ENCODE assay signal across 25 mouse cellular contexts in the genomic region with DNA sequence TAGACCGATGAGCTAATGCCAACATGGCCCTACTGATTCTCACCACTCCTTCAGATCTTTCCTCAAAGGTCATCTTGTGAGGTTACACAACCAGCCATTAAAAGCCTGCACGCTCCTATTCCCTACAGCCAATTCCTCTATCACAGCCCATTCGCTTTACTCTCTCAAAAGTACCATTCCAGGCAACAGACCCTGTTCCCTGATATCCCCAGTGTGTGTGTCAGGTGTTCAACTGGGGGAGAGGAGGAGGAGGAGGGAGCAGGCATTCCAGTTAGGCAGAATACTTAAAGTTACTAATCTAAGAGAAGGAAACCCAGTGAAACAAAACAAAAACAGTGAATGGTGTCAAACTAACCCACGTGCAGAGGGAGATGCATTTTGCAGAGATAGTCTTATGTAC. TPM values are rescaled to one million over a fixed set of nuclear protein-coding genes. Genes with fewer than 3 reads are reported as not detected.
DNase-seq lines count a peak whose midpoint lies in the region; ATAC-seq and TF ChIP-seq lines count a peak whose summit lies in the region.
"Had no signal": no experiment of that assay in that cellular context is flagged by ENCODE, and none has a peak within 500 bp of the region (broad histone marks: within the 10 kb centered on the region; RNA-seq: fewer than 3 reads in every experiment).

No protein-coding gene starts in this region.

- 72% methylated on average over 4 of the region's 4 CpGs for WGBS in heart, embryonic 11.5 days (ENCODE audit: insufficient replicate concordance)
- WGBS in kidney, embryonic 15.5 days, result 73% methylated on average over 4 of the region's 4 CpGs
- 50% methylated on average over 4 of the region's 4 CpGs for WGBS in heart, embryonic 16.5 days

- peak overlapping the region; percentile 25 for H3K4me3 ChIP-seq in heart, embryonic 11.5 days (ENCODE audit: low read depth, low read length)
- H3K4me3 ChIP-seq in kidney, embryonic 15.5 days (replicated peaks), result no peak overlapping the region
- H3K4me3 ChIP-seq in ES-E14 (ENCODE audit: insufficient read depth in 1 of 2, low read depth in 1 of 2, low read length in 2 of 2, poor library complexity in 1 of 2, severe bottlenecking in 1 of 2), result no peak overlapping the region
- peak overlapping the region; percentile 41 for H3K4me3 ChIP-seq in heart, embryonic 16.5 days (ENCODE audit: low read length)
- H3K4me3 ChIP-seq: forebrain, embryonic 10.5 days; hindbrain, embryonic 10.5 days; limb, embryonic 12.5 days; liver, embryonic 13.5 days; megakaryocyte, embryonic 14.5 days; midbrain, embryonic 13.5 days; neural tube, embryonic 13.5 days had no signal

- intact Hi-C loops in heart, postnatal 14 days (cut with DNase I), result no loop called here

- no peak for DNase-seq in heart, postnatal 14 days
- no peak for DNase-seq in kidney, adult 11 months
- DNase-seq in ES-E14 (ENCODE audit: low read depth, low spot score), result no peak
- DNase-seq: adrenal gland, adult 8-10 months; B cell, adult 2 months; cerebellum, adult 11-12 months; cerebellum, postnatal 14 days; gastrocnemius, postnatal 25 days; liver, embryonic 13.5 days; lung, adult 2 months; lung, postnatal 36 days; retina, postnatal 1 day had no signal

- peak overlapping the region; percentile 63 for H3K9ac ChIP-seq in heart, embryonic 11.5 days (ENCODE audit: low read depth, low read length)
- no peak overlapping the region for H3K9ac ChIP-seq in kidney, embryonic 15.5 days
- H3K9ac ChIP-seq in ES-E14 (ENCODE audit: insufficient read depth, low read depth, low read length, poor library complexity, severe bottlenecking), result peak overlapping the region; percentile 4; the same call in 1 of the 2 replicates
- peak overlapping the region; percentile 61 for H3K9ac ChIP-seq in heart, embryonic 16.5 days (ENCODE audit: low read length)
- H3K9ac ChIP-seq: limb, embryonic 12.5 days; liver, embryonic 13.5 days; neural tube, embryonic 13.5 days had no signal

- no peak for ATAC-seq in heart, embryonic 11.5 days (replicated peaks; ENCODE audit: insufficient number of reproducible peaks, low FRiP score, low TSS enrichment)
- no peak for ATAC-seq in kidney, embryonic 15.5 days (replicated peaks; ENCODE audit: low FRiP score)
- ATAC-seq in heart, embryonic 16.5 days (replicated peaks; ENCODE audit: extremely low read depth, insufficient read depth, low FRiP score), result no peak
- no peak for ATAC-seq in CD4-positive, CD25-positive, alpha-beta regulatory T cell, adult 4 months
- ATAC-seq: activated CD4-positive, CD25-positive, alpha-beta regulatory T cell, adult 4 months; forebrain, embryonic 16.5 days; intestine, postnatal 0 days; midbrain, embryonic 13.5 days had no signal

- in situ Hi-C loops in ES-E14 (cut with MboI; ENCODE audit: low sequenced_read_pairs in 2 of 2, unreplicated experiment in 2 of 2), result no loop called here

- no peaks in the 10 kb centered on the region for H3K27me3 ChIP-seq in heart, embryonic 11.5 days (ENCODE audit: control insufficient read depth, insufficient read depth, low read length)
- H3K27me3 ChIP-seq in kidney, embryonic 15.5 days, result no peaks in the 10 kb centered on the region
- no peaks in the 10 kb centered on the region for H3K27me3 ChIP-seq in heart, embryonic 16.5 days (ENCODE audit: control insufficient read depth, insufficient read depth, low read length)
- H3K27me3 ChIP-seq: limb, embryonic 12.5 days; liver, embryonic 13.5 days; megakaryocyte, embryonic 14.5 days; midbrain, embryonic 13.5 days; neural tube, embryonic 13.5 days had no signal

- H3K4me2 ChIP-seq in heart, embryonic 11.5 days, result peak overlapping the region; percentile 61
- H3K4me2 ChIP-seq in kidney, embryonic 15.5 days, result no peak overlapping the region
- peak overlapping the region; percentile 56 for H3K4me2 ChIP-seq in heart, embryonic 16.5 days (ENCODE audit: low read depth, low read length)
- H3K4me2 ChIP-seq: limb, embryonic 12.5 days; liver, embryonic 13.5 days had no signal

- no peaks in the 10 kb centered on the region for H3K9me3 ChIP-seq in heart, embryonic 11.5 days (replicated peaks; ENCODE audit: control insufficient read depth, low read length)
- no peaks in the 10 kb centered on the region for H3K9me3 ChIP-seq in kidney, embryonic 15.5 days (replicated peaks)
- no peaks in the 10 kb centered on the region for H3K9me3 ChIP-seq in ES-E14 (ENCODE audit: control insufficient read depth, insufficient read depth, low read depth, low read length)
- no peaks in the 10 kb centered on the region for H3K9me3 ChIP-seq in heart, embryonic 16.5 days (replicated peaks; ENCODE audit: control insufficient read depth, low read length)
- H3K9me3 ChIP-seq: forebrain, embryonic 10.5 days; hindbrain, embryonic 10.5 days; limb, embryonic 12.5 days; liver, embryonic 13.5 days; megakaryocyte, embryonic 14.5 days; midbrain, embryonic 13.5 days; neural tube, embryonic 13.5 days had no signal

- H3K36me3 ChIP-seq in heart, embryonic 11.5 days (ENCODE audit: control insufficient read depth, insufficient read depth, low read length), result peaks cover 22% of the 10 kb centered on the region
- H3K36me3 ChIP-seq in kidney, embryonic 15.5 days, result peaks cover 62% of the 10 kb centered on the region
- peaks cover 22% of the 10 kb centered on the region for H3K36me3 ChIP-seq in ES-E14 (ENCODE audit: control insufficient read depth, insufficient read depth, low read length, poor library complexity, severe bottlenecking)
- peaks cover 22% of the 10 kb centered on the region for H3K36me3 ChIP-seq in heart, embryonic 16.5 days (ENCODE audit: control insufficient read depth, insufficient read depth)

- peaks cover 16% of the 10 kb centered on the region for H3K4me1 ChIP-seq in heart, embryonic 11.5 days (ENCODE audit: control insufficient read depth, insufficient read depth, low read length)
- peaks cover 41% of the 10 kb centered on the region for H3K4me1 ChIP-seq in kidney, embryonic 15.5 days
- peaks cover 0 to 4% of the 10 kb centered on the region in 2 experiments; a peak in 1 of 4 replicates for H3K4me1 ChIP-seq in ES-E14 (ENCODE audit: control insufficient read depth in 2 of 2, insufficient read depth in 2 of 2, low read length in 2 of 2, poor library complexity in 1 of 2)
- peaks cover 33% of the 10 kb centered on the region for H3K4me1 ChIP-seq in heart, embryonic 16.5 days (ENCODE audit: control insufficient read depth, insufficient read depth, low read length)

- peak overlapping the region; percentile 50; the same call in 1 of the 2 replicates for H3K27ac ChIP-seq in heart, embryonic 11.5 days (ENCODE audit: low read depth, low read length)
- peak overlapping the region; percentile 33; the same call in 1 of the 2 replicates for H3K27ac ChIP-seq in kidney, embryonic 15.5 days
- no peak overlapping the region for H3K27ac ChIP-seq in ES-E14 (ENCODE audit: insufficient read depth, low read depth, low read length, poor library complexity, severe bottlenecking)
- H3K27ac ChIP-seq in heart, embryonic 16.5 days (ENCODE audit: low read length), result peak overlapping the region; percentile 67
- H3K27ac ChIP-seq: forebrain, embryonic 10.5 days; hindbrain, embryonic 10.5 days; limb, embryonic 12.5 days; liver, embryonic 13.5 days; midbrain, embryonic 13.5 days; neural tube, embryonic 13.5 days had no signal

TF ChIP-seq in ES-E14, 5 proteins besides CTCF, POLR2A, EP300 and RAD21:
- TF ChIP-seq ZNF384 (IDR thresholded peaks at IDR 0.05; ENCODE audit: low read depth, low read length), result no peak
- no peak for TF ChIP-seq HCFC1 (IDR thresholded peaks at IDR 0.05; ENCODE audit: borderline replicate concordance, insufficient read depth, low read length)
- TF ChIP-seq CHD2 (IDR thresholded peaks at IDR 0.05; ENCODE audit: low read depth, low read length), result no peak

RNA-seq across cellular contexts. Expression of a gene that starts 5.0 kb away (rescaled TPM):
- 255 and 272 TPM in 2 replicates for polyA plus RNA-seq in heart, embryonic 11.5 days (2014; fragmentation: Nextera tagmentation; extraction: Ambion mirVana)
- 1,000 to 10,000 TPM; 9,386 to 9,784 TPM for total RNA-seq in heart, postnatal 14 days (2021)
- 37.3 and 37.8 TPM in 2 replicates for polyA plus RNA-seq in kidney, embryonic 15.5 days (2015; fragmentation: Nextera tagmentation; extraction: Ambion mirVana)
- total RNA-seq in ES-E14 (2012; rRNA removed), result 372 and 457 TPM in 2 replicates
- 306 and 316 TPM in 2 replicates for polyA plus RNA-seq in heart, embryonic 16.5 days (2015; fragmentation: Nextera tagmentation; extraction: Ambion mirVana)
- 10 to 100 TPM in 1 of 2 experiments, 1 to 10 TPM in 1; 10.0 to 14.8 TPM for polyA plus RNA-seq in CD4-positive, CD25-positive, alpha-beta regulatory T cell, adult 4 months (2017; shearing (Covaris generic))

Comparison
In these comparisons a context has a peak if more than half of its experiments do, and no peak if none do; other contexts are left out.
1. H3K4me3 ChIP-seq: peak in heart, embryonic 11.5 days (single experiment) and heart, embryonic 16.5 days (single experiment); none in kidney, embryonic 15.5 days (single experiment) and ES-E14 (0 of 2).